Mouse (Mus musculus) liver, embryonic 14.5 days (tissue): Measurements from ENCODE around the gene Rabepk.

Experiments used
- CTCF ChIP-seq: IDR thresholded peaks from 2 replicates; pipeline ENCODE4 v1.5.1; 2016; ENCODE audit warnings: antibody characterized with exemption, low read depth, control low read depth
- EP300 ChIP-seq: IDR thresholded peaks from 2 replicates; pipeline ENCODE4 v1.6.1; 2016; ENCODE audit warnings: antibody characterized with exemption, low read depth

DNA sequence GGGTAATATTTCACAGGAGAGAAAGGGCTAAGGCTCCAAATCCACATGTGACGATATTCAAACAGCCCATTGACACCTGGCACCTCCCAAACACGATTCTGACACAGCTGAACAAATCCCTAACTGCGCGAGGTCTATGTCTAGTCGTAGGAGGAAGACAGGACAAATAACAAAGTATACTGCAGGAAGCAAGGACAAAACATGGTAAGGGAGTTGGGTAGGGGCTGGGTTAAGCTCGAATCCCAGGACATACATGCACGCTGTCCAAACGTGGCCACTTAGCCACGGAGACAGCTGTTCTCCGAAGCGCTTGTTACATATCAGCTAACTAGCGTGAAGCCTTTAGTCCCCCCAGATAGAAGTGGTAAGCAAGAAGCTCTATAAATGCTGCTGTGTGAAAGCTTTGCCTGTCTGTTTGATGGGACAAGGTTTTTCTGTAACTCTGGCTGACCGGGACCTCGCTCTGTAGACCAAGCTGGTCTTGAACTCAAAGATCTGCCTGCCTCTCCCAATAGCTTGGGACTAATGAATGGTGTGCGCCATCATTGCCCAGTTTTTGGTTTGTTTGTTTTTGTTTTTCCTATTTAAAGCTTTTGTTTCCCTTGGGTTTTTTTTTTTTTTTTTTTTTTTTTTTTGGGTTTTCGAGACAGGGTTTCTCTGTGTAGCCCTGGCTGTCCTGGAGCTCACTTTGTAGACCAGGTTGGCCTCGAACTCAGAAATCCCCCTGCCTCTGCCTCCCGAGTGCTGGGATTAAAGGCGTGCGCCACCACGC is 26.9 kb upstream of the Rabepk start:
- TF ChIP-seq CTCF (no peak), EP300 (no peak)
